Mouse (Mus musculus) olfactory bulb, adult 2 months (tissue): ENCODE results near the gene Gnaz.

Source experiments
- CTCF ChIP-seq: fragments of 200-500 bp; IDR thresholded peaks from 2 replicates; pipeline ENCODE4 v1.5.1; 2012; ENCODE audit warnings: low read depth, mild to moderate bottlenecking, low read length, moderate library complexity; ENCODE audit not compliant: insufficient read depth
- POLR2A ChIP-seq: fragments of 200-500 bp; IDR thresholded peaks from 2 replicates; pipeline ENCODE4 v1.6.1; 2012; ENCODE audit warnings: mild to moderate bottlenecking, low read depth, low read length, moderate library complexity; ENCODE audit not compliant: insufficient read depth

- TF ChIP-seq CTCF (no peak), POLR2A (no peak)
Measured at GRCm38 (mm10) chr10:75016481-75016880, 49.5 kb downstream of the Gnaz start.
